Mouse (Mus musculus): Measurements from ENCODE around the gene Pdxk.

The Pdxk gene

DNA sequence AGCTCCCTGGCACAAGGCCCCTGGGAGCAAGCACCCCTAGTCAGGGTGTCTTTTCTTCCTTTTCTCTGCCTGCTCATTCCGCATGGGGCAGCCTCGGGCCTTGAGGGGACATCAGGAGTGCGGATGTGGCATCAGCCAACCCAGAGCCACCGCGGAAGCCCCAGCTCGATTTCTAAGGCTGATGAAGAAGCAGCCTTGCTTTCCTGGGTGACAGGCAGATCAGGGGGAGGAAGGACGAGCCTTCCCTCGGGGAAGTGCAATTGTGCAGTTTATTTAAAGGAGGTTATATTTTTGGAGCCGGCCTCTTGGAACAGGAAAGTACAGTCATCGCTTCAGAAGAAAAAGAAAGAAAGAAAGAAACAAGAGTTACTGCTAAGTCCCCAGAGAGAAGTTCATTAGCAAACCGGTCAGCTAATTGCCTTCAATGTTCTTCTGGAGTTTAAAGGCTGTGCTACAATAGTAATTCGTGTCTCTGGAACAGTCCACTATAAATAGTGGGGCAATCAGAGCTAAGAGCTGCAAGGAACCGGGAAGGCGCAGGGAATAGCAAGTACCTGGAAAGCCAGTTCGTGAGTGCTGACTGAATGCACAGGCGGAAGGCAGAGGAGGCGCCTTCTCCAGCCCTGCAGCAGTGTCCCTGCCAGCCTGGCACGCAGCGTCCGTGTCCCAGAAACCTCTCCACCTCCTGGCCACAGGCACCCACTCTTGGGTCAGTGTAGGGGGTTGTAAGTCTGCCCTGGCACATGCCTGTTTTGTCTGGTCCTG is 76.4 kb downstream of the Pdxk start:
- in situ Hi-C loops (cut with MboI, MseI) = loop anchor here (5.0 kb wide), 1 partner anchor 106 kb away; no protein-coding TSS in a partner anchor

Data from T-helper 2 cell (primary cell).